Mouse (Mus musculus) liver, embryonic 13.5 days (tissue): Measurements from ENCODE around the gene Aox4. TPM values are rescaled to one million over a fixed set of nuclear protein-coding genes. Genes with fewer than 3 reads are reported as not detected.

Source experiments
- ATAC-seq: fragments of 200-750 bp; cut with Nextera tagmentation; 2 replicates; pipeline ENCODE4 v1.8.0; 2017; ENCODE audit warnings: low read depth, mild to moderate bottlenecking, moderate number of reproducible peaks, moderate library complexity
- DNase-seq: peaks from one replicate; pipeline ENCODE4 v3.0.0; 2022
- H3K27ac ChIP-seq: fragments of 300-500 bp; sonication (generic); 2 replicates; pipeline ENCODE4 v1.5.1; 2015; ENCODE audit warnings: moderate library complexity, mild to moderate bottlenecking, inconsistent platforms
- H3K27me3 ChIP-seq: fragments of 300-500 bp; sonication (generic); 2 replicates; pipeline ENCODE4 v1.6.1; 2015; ENCODE audit warnings: mild to moderate bottlenecking, inconsistent platforms
- H3K36me3 ChIP-seq: fragments of 300-500 bp; sonication (generic); 2 replicates; pipeline ENCODE4 v1.6.1; 2015; ENCODE audit warnings: mild to moderate bottlenecking, inconsistent platforms
- H3K4me1 ChIP-seq: fragments of 300-500 bp; sonication (generic); replicated peaks from 2 replicates; pipeline ENCODE4 v1.6.1; 2015; ENCODE audit warnings: inconsistent platforms
- H3K4me2 ChIP-seq: fragments of 300-500 bp; sonication (generic); 2 replicates; pipeline ENCODE4 v1.6.1; 2015; ENCODE audit warnings: inconsistent platforms, mild to moderate bottlenecking, moderate library complexity
- H3K4me3 ChIP-seq: fragments of 300-500 bp; sonication (generic); replicated peaks from 2 replicates; pipeline ENCODE4 v1.5.1; 2015; ENCODE audit warnings: mild to moderate bottlenecking, inconsistent platforms
- H3K9ac ChIP-seq: fragments of 300-500 bp; sonication (generic); 2 replicates; pipeline ENCODE4 v1.6.1; 2015; ENCODE audit warnings: mild to moderate bottlenecking, inconsistent platforms
- H3K9me3 ChIP-seq: fragments of 300-500 bp; sonication (generic); replicated peaks from 2 replicates; pipeline ENCODE4 v1.6.1; 2016; ENCODE audit warnings: inconsistent platforms
- WGBS: fragments of 180-500 bp; shearing (Covaris S2); methylation state at CpG from one replicate; pipeline ENCODE4 v1.1.7; 2015; ENCODE audit not compliant: insufficient replicate concordance; 5-methylcytosine and 5-hydroxymethylcytosine counted together
- polyA plus RNA-seq: library from polyadenylated mRNA; unstranded; fragments of >200 nt; fragmentation: Nextera tagmentation; extraction: Ambion mirVana; gene quantifications from 2 replicates; pipeline ENCODE4 v1.2.1, GENCODE M21; 2015

Gene Aox4
- polyA plus RNA-seq, 1 experiment from 2014 or later, result 0.31 TPM

DNA sequence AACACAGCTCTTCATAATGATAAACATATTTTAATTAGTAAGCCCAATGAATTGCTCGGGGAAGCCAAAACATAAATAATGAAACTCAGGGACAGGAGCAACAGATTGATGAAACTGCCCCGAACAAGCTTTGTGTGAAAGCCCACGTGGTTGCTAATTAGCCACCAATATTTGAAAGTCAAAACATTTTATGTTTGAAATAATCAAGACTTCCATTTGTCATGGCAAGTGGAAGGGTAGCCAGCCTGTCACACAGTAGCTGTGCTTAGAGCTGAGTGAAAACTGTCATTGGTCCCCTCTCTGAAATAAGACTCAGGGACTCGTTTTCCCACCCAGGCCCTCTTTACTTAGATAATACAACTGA, 71.4 kb downstream of the Aox4 start:
- Histone ChIP-seq H3K27ac (no peak overlapping the region), H3K27me3 (no peaks in the 10 kb centered on the region), H3K4me1 (no peaks in the 10 kb centered on the region), H3K4me2 (no peak overlapping the region), H3K9me3 (no peaks in the 10 kb centered on the region), H3K4me3 (no peak overlapping the region), H3K9ac (no peak overlapping the region), H3K36me3 (no peaks in the 10 kb centered on the region)
- ATAC-seq (no peak), DNase-seq (no peak)
- WGBS, result 60% methylated on average over 4 of the region's 4 CpGs

DNA sequence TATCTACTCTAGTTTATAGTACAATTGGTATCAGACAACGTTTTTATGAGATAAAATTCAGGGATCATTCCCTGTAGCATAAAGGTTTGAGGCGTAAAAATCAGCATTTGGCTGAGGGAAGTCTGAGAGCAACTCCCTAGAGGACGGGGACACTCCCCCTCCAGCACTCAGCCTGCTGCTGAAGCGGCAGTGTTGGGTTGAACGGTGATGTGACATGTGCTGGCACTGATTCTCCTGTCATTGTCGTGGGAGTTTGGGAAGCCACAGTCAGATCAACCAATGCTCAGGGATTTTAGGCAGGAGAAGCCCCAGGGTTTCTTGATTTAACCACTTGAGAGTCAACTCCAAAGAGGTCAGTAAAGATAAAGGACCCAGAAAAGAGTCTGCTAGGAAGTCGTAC, 74.3 kb downstream of the Aox4 start:
- Histone ChIP-seq H3K4me1 (no peaks in the 10 kb centered on the region), H3K4me2 (no peak overlapping the region), H3K36me3 (no peaks in the 10 kb centered on the region), H3K27me3 (no peaks in the 10 kb centered on the region), H3K4me3 (no peak overlapping the region), H3K27ac (no peak overlapping the region), H3K9me3 (no peaks in the 10 kb centered on the region), H3K9ac (no peak overlapping the region)
- DNase-seq, result no peak
- WGBS, result 34% methylated on average over 7 of the region's 7 CpGs
- no peak for ATAC-seq

DNA sequence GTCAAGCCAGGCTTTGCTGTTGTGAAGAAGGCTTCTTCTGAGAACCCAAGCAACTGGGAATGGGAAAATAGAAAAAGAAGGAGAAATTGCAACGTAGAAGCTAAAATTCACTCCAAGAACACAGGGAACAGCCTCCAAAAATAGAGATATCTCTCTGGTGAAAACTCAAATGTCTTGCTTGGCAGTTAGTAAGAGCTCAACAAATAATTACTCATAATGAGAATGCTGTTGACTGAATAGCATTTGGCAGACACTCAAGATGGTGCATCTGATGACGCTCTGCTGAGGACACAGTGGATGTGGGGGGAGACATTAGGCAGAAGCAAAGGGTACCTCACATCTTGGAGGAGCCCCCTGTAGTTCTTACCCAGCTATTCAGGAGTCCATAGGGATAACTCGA, 77.9 kb downstream of the Aox4 start:
- WGBS, result 57% methylated on average over 3 of the region's 3 CpGs
- H3K36me3 ChIP-seq, result no peaks in the 10 kb centered on the region
- H3K4me2 ChIP-seq, result no peak overlapping the region
- ATAC-seq, result no peak
- DNase-seq, result no peak
- no peak overlapping the region for H3K9ac ChIP-seq
- no peaks in the 10 kb centered on the region for H3K9me3 ChIP-seq
- no peaks in the 10 kb centered on the region for H3K27me3 ChIP-seq
- no peaks in the 10 kb centered on the region for H3K4me1 ChIP-seq
- no peak overlapping the region for H3K4me3 ChIP-seq
- H3K27ac ChIP-seq, result no peak overlapping the region

DNA sequence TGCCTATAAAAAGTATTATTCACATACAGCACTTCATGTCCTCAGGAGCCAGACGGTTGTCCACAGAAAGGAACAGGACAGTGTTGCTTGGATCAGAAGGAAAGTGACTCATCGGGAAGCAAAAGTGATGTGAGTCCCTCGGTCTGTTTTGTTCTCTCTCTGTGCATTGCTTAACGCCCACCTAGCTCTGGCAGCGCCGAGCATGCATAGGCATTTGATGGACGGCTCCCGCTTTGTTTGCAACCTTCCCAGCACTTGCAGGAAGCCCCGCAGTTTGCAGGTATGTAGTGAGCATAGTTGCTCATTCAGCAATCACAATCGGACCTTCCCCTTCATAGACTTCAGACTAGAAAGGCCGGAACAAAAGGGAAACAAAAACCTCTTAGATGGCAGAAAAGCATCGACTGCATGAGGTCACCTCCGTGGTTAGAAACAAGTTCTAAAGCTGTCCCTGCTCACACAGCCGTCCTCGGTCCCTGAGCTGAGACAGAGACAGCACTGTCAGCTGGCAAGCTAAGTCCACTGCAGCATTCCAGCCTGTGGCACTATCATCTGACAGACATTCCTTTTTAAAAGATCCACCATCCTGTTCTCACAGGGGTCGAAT, 79.8 kb downstream of the Aox4 start:
- DNase-seq, result no peak
- no peaks in the 10 kb centered on the region for H3K27me3 ChIP-seq
- no peaks in the 10 kb centered on the region for H3K9me3 ChIP-seq
- no peak for ATAC-seq
- H3K27ac ChIP-seq, result no peak overlapping the region
- H3K4me3 ChIP-seq, result no peak overlapping the region
- no peaks in the 10 kb centered on the region for H3K4me1 ChIP-seq
- no peaks in the 10 kb centered on the region for H3K36me3 ChIP-seq
- no peak overlapping the region for H3K4me2 ChIP-seq
- 40% methylated on average over 16 of the region's 16 CpGs for WGBS
- H3K9ac ChIP-seq, result no peak overlapping the region

DNA sequence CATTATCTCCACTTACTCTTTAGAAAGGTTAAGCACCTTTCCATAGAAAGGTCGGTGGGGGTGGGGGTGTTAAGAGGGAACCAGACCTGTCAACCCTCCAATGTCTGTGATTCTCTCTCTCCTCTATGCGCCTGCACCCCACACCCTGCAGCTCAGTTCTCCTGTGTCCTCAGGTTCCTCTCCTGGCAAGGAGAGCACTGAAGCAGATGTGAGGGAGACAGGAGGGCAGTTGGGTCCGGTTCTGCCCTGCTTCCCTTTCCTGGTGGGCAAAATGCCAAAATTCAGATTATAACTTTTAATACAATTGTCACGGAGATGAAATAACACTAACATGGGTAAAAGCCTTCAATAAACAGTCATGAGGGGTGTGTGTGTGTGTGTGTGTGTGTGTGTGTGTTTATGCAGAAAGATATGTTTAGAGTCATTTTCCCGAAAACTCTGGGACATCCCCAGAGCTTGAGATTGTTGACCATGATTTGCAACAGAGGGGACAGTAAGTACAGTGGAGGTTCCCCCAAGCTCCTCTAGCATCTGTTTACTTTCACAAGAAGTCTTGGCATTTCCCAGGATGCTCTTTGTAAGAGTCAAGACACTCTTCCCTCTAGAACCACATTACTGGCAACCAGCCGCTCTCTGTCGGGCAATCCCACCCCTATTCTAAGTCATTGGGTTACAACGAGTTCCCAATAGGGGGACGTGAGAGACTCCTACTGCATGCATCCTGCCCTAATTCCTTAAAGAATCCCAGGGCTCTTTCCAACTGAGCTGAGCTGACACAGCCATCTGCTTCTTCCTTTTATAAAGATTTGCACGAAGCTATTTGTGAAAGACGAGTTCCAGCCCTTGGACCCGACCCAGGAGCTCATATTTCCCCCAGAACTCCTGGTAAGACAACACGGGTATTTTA, 81.5 kb downstream of the Aox4 start:
- ATAC-seq (no peak), DNase-seq (no peak)
- H3K4me3 ChIP-seq, result no peak overlapping the region
- H3K4me1 ChIP-seq, result no peaks in the 10 kb centered on the region
- H3K36me3 ChIP-seq, result no peaks in the 10 kb centered on the region
- H3K4me2 ChIP-seq, result no peak overlapping the region
- no peaks in the 10 kb centered on the region for H3K27me3 ChIP-seq
- H3K9ac ChIP-seq, result no peak overlapping the region
- WGBS, result 53% methylated on average over 13 of the region's 13 CpGs
- H3K27ac ChIP-seq, result no peak overlapping the region
- H3K9me3 ChIP-seq, result no peaks in the 10 kb centered on the region

DNA sequence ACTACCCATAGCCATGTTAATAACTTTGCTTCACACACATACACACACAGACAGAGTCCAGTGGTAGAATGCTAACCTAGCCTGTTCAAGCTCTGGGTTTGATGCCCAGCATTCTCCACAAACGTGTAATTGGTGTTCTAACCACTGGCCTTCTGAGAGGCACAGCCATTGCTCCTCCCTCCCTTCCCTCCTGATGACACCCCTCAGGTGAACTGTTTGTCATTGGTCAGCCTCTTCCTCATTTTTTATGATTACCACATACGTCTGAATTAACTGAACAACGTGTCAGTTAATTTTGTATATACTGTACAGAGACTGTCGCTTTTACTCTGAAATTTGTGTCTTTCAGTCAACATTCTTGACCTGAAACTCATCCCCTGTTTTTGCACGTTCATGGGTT, 84.5 kb downstream of the Aox4 start:
- no peaks in the 10 kb centered on the region for H3K27me3 ChIP-seq
- H3K9ac ChIP-seq, result no peak overlapping the region
- H3K27ac ChIP-seq, result no peak overlapping the region
- no peaks in the 10 kb centered on the region for H3K4me1 ChIP-seq
- WGBS, result 51% methylated on average over 5 of the region's 5 CpGs
- no peak for ATAC-seq
- H3K4me3 ChIP-seq, result no peak overlapping the region
- H3K9me3 ChIP-seq, result no peaks in the 10 kb centered on the region
- no peak for DNase-seq
- no peak overlapping the region for H3K4me2 ChIP-seq
- no peaks in the 10 kb centered on the region for H3K36me3 ChIP-seq

DNA sequence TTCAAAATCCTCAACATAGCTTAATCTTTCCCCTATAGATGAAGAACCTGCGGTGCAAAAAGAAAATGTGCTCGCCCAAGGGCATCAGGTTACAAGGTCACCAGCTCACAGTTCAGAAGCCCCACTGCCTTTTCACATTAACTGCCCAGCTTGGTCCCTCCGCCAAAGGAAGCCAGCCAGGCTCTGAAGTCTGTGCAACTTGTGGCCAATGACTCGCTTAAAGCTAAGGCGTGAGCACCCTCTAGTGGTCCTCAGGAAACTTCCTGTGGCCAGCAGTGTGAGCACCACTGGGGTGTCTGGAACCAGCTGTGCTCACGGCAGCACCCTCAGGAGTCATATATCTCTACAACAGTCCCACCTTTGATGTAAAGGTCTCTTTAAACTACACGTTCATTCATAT, 86.1 kb downstream of the Aox4 start:
- Histone ChIP-seq H3K27me3 (no peaks in the 10 kb centered on the region), H3K36me3 (no peaks in the 10 kb centered on the region), H3K4me1 (no peaks in the 10 kb centered on the region), H3K9ac (no peak overlapping the region), H3K4me2 (no peak overlapping the region), H3K9me3 (no peaks in the 10 kb centered on the region), H3K4me3 (no peak overlapping the region), H3K27ac (no peak overlapping the region)
- DNase-seq (peak; percentile 22), ATAC-seq (no peak)
- WGBS, result 7% methylated on average over 7 of the region's 7 CpGs

DNA sequence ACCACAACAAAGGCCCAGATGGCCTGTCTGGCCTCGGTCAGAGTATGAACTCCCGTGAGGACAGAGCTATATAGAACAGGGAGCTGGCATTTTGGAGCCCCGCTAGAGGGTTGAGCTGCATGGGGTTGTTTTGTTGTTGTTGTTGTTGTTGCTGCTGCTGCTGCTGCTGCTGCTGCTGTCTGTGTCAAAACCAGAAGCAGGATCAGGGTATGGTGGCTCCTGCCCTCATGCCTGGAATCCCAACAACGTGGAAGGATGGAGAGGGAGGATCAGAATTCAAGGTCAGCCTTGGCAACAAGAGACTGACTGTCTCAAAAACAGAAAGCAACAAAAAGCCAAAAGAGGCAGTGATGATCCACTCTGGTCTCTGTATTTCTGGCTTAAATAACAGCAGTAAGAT, 86.6 kb downstream of the Aox4 start:
- no peaks in the 10 kb centered on the region for H3K9me3 ChIP-seq
- H3K4me3 ChIP-seq, result no peak overlapping the region
- no peak overlapping the region for H3K9ac ChIP-seq
- no peak for DNase-seq
- ATAC-seq, result no peak
- H3K4me2 ChIP-seq, result no peak overlapping the region
- no peaks in the 10 kb centered on the region for H3K4me1 ChIP-seq
- H3K27ac ChIP-seq, result no peak overlapping the region
- H3K36me3 ChIP-seq, result no peaks in the 10 kb centered on the region
- H3K27me3 ChIP-seq, result no peaks in the 10 kb centered on the region
- WGBS, result 50% methylated on average over 4 of the region's 4 CpGs

DNA sequence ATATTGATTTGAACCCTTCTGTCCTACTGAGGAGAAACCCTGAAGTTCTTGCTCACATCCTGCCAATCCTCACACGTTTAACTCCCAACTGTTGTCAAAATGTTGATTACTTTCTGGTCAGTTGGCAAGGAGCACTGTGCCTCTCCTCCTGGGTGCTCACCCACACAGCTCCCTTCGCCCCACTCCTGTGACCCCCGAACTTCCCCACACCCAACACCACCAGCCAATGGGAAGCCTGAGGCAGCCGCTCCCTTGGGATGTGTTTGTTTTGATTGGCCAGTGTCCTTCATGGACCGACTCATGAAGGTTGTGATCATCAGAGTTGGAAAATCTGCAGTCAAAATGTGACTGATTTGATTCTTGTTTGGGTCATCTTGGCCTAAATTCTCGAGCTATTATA, 88.2 kb downstream of the Aox4 start:
- Histone ChIP-seq H3K27me3 (no peaks in the 10 kb centered on the region), H3K4me2 (no peak overlapping the region), H3K4me3 (no peak overlapping the region), H3K4me1 (no peaks in the 10 kb centered on the region), H3K9ac (no peak overlapping the region), H3K27ac (no peak overlapping the region), H3K36me3 (no peaks in the 10 kb centered on the region), H3K9me3 (no peaks in the 10 kb centered on the region)
- no peak for DNase-seq
- no peak for ATAC-seq
- 52% methylated on average over 6 of the region's 6 CpGs for whole genome bisulfite sequencing

DNA sequence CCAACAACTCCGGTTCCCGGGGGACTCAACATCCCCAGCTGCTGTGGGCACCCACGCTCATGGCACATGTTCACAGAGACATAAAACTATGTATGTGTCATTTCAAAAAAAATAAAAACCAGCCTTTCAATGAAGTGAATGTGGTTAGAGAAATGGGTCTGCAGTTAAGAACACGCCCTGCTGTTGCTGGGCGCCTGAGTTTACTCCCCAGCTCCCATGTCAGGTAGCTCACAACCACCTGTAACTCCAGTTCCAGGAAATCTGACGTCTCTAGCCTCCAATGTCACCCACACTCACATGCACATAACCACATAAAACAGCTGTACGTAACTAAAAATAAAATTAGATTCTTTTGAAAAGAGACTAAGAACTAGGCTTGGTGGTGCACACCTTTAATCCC, 90.9 kb downstream of the Aox4 start:
- Histone ChIP-seq H3K27me3 (no peaks in the 10 kb centered on the region), H3K4me3 (no peak overlapping the region), H3K4me1 (no peaks in the 10 kb centered on the region), H3K36me3 (no peaks in the 10 kb centered on the region), H3K9ac (no peak overlapping the region), H3K9me3 (no peaks in the 10 kb centered on the region), H3K27ac (no peak overlapping the region), H3K4me2 (no peak overlapping the region)
- ATAC-seq, result no peak
- 72% methylated on average over 7 of the region's 7 CpGs for WGBS
- no peak for DNase-seq

DNA sequence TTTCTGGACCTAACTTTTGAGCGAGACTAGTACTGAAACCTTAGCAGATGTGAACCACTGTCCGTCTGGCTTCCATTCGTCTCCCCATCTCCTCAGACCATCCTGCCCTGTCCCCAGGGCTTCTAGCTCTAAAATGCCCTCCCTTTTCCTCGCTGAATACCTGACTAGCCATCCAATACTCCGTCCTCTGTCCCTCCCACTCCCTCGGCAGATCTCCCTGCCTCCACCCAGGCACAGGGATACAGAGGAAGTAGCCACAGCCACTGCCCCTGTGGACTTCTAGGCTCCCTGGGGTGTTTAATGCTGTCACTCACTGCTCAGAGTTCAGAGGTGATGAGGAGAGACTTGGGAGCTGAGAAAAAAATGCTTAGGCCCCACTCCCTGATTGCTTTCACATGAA, 91.8 kb downstream of the Aox4 start:
- no peak overlapping the region for H3K4me3 ChIP-seq
- no peaks in the 10 kb centered on the region for H3K27me3 ChIP-seq
- 64% methylated on average over 6 of the region's 6 CpGs for WGBS
- DNase-seq (no peak), ATAC-seq (no peak)
- H3K4me1 ChIP-seq, result no peaks in the 10 kb centered on the region
- no peak overlapping the region for H3K27ac ChIP-seq
- no peaks in the 10 kb centered on the region for H3K9me3 ChIP-seq
- H3K9ac ChIP-seq, result no peak overlapping the region
- H3K4me2 ChIP-seq, result no peak overlapping the region
- H3K36me3 ChIP-seq, result no peaks in the 10 kb centered on the region

DNA sequence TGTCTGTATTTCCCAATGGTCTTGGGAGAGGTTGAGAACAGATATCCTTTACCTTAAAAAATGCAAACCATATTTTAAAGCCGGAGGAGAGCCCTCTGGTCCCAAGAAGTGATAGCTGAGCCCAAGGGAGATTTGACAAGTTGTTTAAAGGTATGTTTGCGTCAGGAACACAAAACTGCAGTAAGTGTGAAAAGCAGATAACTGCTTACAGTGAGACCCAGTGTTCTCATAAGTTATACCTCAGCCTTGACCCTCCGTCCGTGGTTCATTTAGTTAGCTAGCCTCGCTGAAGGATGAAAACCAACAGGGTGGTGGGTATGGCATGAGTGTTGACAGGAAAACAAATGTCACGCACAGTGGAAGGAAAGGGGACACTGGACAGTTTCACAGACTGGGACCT, 92.8 kb downstream of the Aox4 start:
- H3K36me3 ChIP-seq, result no peaks in the 10 kb centered on the region
- no peaks in the 10 kb centered on the region for H3K9me3 ChIP-seq
- no peak overlapping the region for H3K27ac ChIP-seq
- H3K4me1 ChIP-seq, result no peaks in the 10 kb centered on the region
- ATAC-seq, result no peak
- no peak overlapping the region for H3K9ac ChIP-seq
- no peak for DNase-seq
- H3K27me3 ChIP-seq, result no peaks in the 10 kb centered on the region
- WGBS, result 73% methylated on average over 6 of the region's 6 CpGs
- no peak overlapping the region for H3K4me2 ChIP-seq
- H3K4me3 ChIP-seq, result no peak overlapping the region
